Mouse (Mus musculus): Measurements from ENCODE around the gene Rnf115. TPM values are rescaled to one million over a fixed set of nuclear protein-coding genes. Genes with fewer than 3 reads are reported as not detected.
A peak's percentile ranks its signal among the peaks of the same experiment; 100 is the strongest.
"Not testable (repeated sequence)": the region's sequence is repeated elsewhere in the genome, so short reads cannot be mapped to it uniquely, and the experiment has no call there.

The Rnf115 gene
- total and polyA plus RNA-seq, 3 experiments, result 11.4 to 25.4 (median 22.6) TPM

DNA sequence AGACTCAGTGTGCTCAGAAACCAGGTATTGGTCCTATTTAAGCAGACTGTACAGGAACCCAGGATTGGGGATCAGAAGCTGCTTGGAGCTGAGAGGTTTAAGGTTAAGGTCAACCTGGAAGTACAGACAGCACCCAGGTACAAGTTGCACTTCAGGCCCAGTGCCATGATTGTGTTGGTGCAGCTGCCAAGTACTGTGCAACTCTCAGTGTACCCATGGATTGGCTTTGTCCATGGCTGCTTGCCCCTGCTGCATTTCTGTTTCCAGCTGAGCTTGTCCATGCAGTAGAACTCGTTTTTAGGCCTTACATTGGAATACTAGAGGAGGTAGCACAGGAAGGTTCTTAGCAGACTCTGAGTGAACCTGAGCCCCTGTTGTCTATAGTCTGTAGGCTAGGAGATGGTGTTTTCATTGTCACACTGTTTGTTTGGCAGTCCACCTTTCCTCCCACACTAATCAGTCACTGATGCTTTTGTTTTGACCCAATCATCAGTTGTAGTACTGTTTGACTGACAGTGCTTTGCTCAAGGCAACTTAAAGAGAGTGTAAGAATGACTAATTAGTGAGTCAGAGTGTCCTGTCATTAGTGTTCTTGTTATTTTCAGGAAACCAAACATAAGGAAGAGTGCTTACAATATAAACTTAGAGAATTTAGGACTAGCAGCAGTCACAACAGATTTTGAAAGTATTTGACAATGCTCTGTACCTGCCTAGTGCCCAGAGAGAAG lies 9.7 kb downstream of the Rnf115 start:
- Histone ChIP-seq H3K27ac (no peak overlapping the region), H3K79me2 (replicated peaks; ENCODE audit: control insufficient read depth, insufficient read depth, low read length) (peaks cover 8% of the 10 kb centered on the region), H3K36me3 (ENCODE audit: control insufficient read depth, insufficient read depth, low read length) (peaks cover 12% of the 10 kb centered on the region), H3K9ac (ENCODE audit: low read depth, low read length) (no peak overlapping the region), H3K4me1 (ENCODE audit: control insufficient read depth, insufficient read depth, low read length) (peaks cover 17% of the 10 kb centered on the region), H3K27me3 (ENCODE audit: control insufficient read depth, insufficient read depth, low read length) (no peaks in the 10 kb centered on the region), H3K4me3 (no peak overlapping the region)
- no peak for TF ChIP-seq POLR2A (IDR thresholded peaks at IDR 0.05; ENCODE audit: insufficient read depth, low read depth, low read length)
- 14% methylated on average over 1 of the region's 1 CpGs for WGBS
- intact Hi-C loops (cut with DNase I), result loop anchor here (5.0 kb wide), 1 partner anchor 45 kb away; no protein-coding TSS in a partner anchor
- DNase-seq, result peak in 1 of 2 experiments; percentile 22

DNA sequence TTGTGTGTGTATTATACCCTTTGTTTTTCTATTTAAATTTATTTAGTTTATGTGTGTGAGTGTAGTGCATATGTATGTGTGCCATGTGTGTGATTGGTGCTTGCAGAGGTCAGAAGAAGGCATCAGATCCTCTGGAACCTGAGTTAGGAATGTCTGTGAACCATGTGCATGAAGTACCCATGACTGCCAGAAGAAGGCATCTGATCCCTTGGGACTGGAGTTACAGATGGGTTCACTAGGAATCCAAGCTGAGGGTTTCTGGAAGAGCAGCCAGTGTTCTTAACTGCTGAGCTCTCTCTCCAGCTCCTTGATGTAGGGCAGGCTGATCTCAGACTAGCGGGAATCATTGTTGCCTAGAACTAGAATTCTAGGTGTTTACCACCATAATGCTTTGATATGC lies 10.5 kb downstream of the Rnf115 start:
- H3K27ac ChIP-seq, result no peak overlapping the region
- peaks cover 6% of the 10 kb centered on the region; the same call in 1 of the 2 replicates for H3K79me2 ChIP-seq (replicated peaks; ENCODE audit: control insufficient read depth, insufficient read depth, low read length)
- intact Hi-C loops (cut with DNase I), result loop anchor here (5.0 kb wide), 1 partner anchor 44 kb away; no protein-coding TSS in a partner anchor
- no peak for DNase-seq
- peaks cover 14% of the 10 kb centered on the region for H3K36me3 ChIP-seq (ENCODE audit: control insufficient read depth, insufficient read depth, low read length)
- 87% methylated on average over 1 of the region's 1 CpGs for WGBS
- H3K27me3 ChIP-seq (ENCODE audit: control insufficient read depth, insufficient read depth, low read length), result no peaks in the 10 kb centered on the region
- TF ChIP-seq CTCF (IDR thresholded peaks at IDR 0.05) (peak; percentile 48), POLR2A (IDR thresholded peaks at IDR 0.05; ENCODE audit: insufficient read depth, low read depth, low read length) (no peak)
- H3K4me3 ChIP-seq, result no peak overlapping the region
- no peak overlapping the region for H3K9ac ChIP-seq (ENCODE audit: low read depth, low read length)
- peaks cover 17% of the 10 kb centered on the region for H3K4me1 ChIP-seq (ENCODE audit: control insufficient read depth, insufficient read depth, low read length)

DNA sequence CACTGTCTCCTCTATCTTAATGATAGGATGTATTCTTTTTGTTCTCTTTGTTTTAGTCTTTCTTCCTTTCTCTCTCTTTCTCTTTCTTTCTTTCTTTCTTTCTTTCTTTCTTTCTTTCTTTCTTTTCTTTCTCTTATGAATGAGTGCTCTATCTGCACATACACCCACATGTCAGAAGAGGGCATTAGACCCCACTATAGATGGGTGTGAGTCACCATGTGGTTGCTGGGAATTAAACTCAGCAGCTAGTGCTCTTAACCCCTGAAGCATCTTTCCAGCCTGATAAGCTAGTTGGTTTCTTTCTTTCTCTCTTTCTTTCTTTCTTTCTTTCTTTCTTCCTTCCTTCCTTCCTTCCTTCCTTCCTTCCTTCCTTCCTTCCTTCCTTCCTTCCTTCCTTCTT lies 12.8 kb downstream of the Rnf115 start:
- H3K27ac ChIP-seq; intact Hi-C loops (cut with DNase I): not testable (repeated sequence)
- TF ChIP-seq CTCF (IDR thresholded peaks at IDR 0.05), result 0 out of 2 replicates have a peak, but pooled peaks have one; percentile 7

DNA sequence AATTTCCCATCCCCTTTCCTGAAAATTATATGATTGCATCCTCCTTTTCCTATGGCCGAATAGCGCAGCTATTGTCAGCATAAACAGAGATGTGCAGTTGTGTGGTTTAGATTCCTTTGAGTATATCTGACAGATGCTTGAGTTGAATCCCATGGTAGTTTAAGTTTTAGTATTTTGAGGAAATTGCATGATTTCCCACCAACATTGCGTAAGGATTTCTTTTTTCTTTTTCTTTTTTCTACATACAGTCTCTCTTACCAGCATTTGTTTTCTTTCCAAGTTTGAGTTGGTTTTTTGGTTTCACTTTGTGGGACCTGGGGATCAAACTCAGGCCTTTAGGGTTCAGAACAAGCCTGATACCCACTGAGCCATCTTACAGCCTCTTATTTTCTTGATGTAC lies 16.9 kb downstream of the Rnf115 start:
- intact Hi-C loops (cut with DNase I), result no loop called here
- 79% methylated on average over 3 of the region's 3 CpGs for WGBS
- H3K27me3 ChIP-seq (ENCODE audit: control insufficient read depth, insufficient read depth, low read length), result no peaks in the 10 kb centered on the region

More for the DNA sequence above, 12.8 kb downstream of the Rnf115 start:
- H3K4me1 ChIP-seq (ENCODE audit: control insufficient read depth, insufficient read depth, low read length), result peaks cover 16% of the 10 kb centered on the region
- DNase-seq; H3K79me2 ChIP-seq (replicated peaks; ENCODE audit: control insufficient read depth, insufficient read depth, low read length); H3K4me3 ChIP-seq; H3K9ac ChIP-seq (ENCODE audit: low read depth, low read length); H3K27me3 ChIP-seq (ENCODE audit: control insufficient read depth, insufficient read depth, low read length); H3K36me3 ChIP-seq (ENCODE audit: control insufficient read depth, insufficient read depth, low read length): not testable (repeated sequence)

DNA sequence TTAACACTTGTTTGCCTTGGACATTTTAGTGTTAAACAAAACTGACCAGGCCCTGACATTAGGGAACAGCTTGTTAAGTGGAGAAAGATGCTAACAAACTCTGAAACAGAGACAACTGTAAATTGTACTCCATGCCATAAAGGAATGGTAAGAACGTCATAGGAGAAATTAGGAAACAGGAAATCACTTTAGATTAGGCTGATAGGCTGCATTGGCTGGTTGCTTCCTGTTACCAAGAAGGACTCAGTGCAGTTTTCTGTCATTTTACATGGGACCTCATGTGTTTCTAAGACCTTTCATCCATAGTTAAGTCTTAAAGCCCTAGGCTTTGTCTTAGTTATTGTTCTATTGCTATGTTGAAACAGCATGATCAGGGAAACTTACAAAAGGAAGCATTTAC lies 19.4 kb downstream of the Rnf115 start:
- no peak overlapping the region for H3K27ac ChIP-seq
- no peak overlapping the region for H3K4me3 ChIP-seq
- peaks cover 5% of the 10 kb centered on the region for H3K36me3 ChIP-seq (ENCODE audit: control insufficient read depth, insufficient read depth, low read length)
- H3K27me3 ChIP-seq (ENCODE audit: control insufficient read depth, insufficient read depth, low read length), result no peaks in the 10 kb centered on the region
- H3K79me2 ChIP-seq (replicated peaks; ENCODE audit: control insufficient read depth, insufficient read depth, low read length), result peaks cover 2% of the 10 kb centered on the region; the same call in 1 of the 2 replicates
- peaks cover 6% of the 10 kb centered on the region for H3K4me1 ChIP-seq (ENCODE audit: control insufficient read depth, insufficient read depth, low read length)
- TF ChIP-seq CTCF (IDR thresholded peaks at IDR 0.05) (no peak), POLR2A (IDR thresholded peaks at IDR 0.05; ENCODE audit: insufficient read depth, low read depth, low read length) (no peak), EP300 (IDR thresholded peaks at IDR 0.05; ENCODE audit: insufficient read depth, low read depth, low read length) (no peak)
- 31% methylated on average over 1 of the region's 1 CpGs for WGBS
- intact Hi-C loops (cut with DNase I), result no loop called here
- no peak for DNase-seq
- no peak overlapping the region for H3K9ac ChIP-seq (ENCODE audit: low read depth, low read length)

More for the DNA sequence above, 16.9 kb downstream of the Rnf115 start:
- H3K36me3 ChIP-seq (ENCODE audit: control insufficient read depth, insufficient read depth, low read length), result peaks cover 5% of the 10 kb centered on the region
- no peak overlapping the region for H3K27ac ChIP-seq
- TF ChIP-seq CTCF (IDR thresholded peaks at IDR 0.05), result no peak
- no peak for TF ChIP-seq EP300 (IDR thresholded peaks at IDR 0.05; ENCODE audit: insufficient read depth, low read depth, low read length)
- TF ChIP-seq POLR2A (IDR thresholded peaks at IDR 0.05; ENCODE audit: insufficient read depth, low read depth, low read length), result no peak
- H3K79me2 ChIP-seq (replicated peaks; ENCODE audit: control insufficient read depth, insufficient read depth, low read length), result peaks cover 2% of the 10 kb centered on the region; the same call in 1 of the 2 replicates
- H3K4me1 ChIP-seq (ENCODE audit: control insufficient read depth, insufficient read depth, low read length), result peaks cover 8% of the 10 kb centered on the region
- H3K9ac ChIP-seq (ENCODE audit: low read depth, low read length), result no peak overlapping the region
- H3K4me3 ChIP-seq, result no peak overlapping the region
- DNase-seq, result no peak

DNA sequence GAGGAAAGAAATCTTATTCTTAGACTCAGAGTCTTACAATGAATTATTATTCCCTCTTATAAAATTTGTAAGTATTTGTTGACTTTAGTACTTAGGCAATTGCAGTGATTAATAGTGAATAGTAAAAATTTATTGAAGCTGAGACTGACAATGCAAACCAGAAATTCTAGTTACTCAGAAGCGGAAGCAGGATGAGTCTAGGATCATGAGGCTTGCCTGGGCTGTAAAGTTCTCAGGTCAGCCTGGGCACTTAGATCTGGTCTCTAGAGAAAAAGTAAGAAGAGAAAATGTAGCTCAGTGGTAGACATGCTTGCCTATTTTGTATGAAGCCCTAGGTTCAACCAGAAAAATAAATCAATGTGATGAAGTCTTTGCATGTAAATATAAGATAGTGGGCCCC lies 28.5 kb downstream of the Rnf115 start:
- H3K36me3 ChIP-seq (ENCODE audit: control insufficient read depth, insufficient read depth, low read length), result peaks cover 5% of the 10 kb centered on the region
- intact Hi-C loops (cut with DNase I), result no loop called here
- no peak overlapping the region for H3K4me3 ChIP-seq
- H3K9ac ChIP-seq (ENCODE audit: low read depth, low read length), result no peak overlapping the region
- H3K4me1 ChIP-seq (ENCODE audit: control insufficient read depth, insufficient read depth, low read length), result peaks cover 1% of the 10 kb centered on the region
- H3K27ac ChIP-seq, result no peak overlapping the region
- no peaks in the 10 kb centered on the region for H3K27me3 ChIP-seq (ENCODE audit: control insufficient read depth, insufficient read depth, low read length)
- TF ChIP-seq EP300 (IDR thresholded peaks at IDR 0.05; ENCODE audit: insufficient read depth, low read depth, low read length) (no peak), CTCF (IDR thresholded peaks at IDR 0.05) (no peak), POLR2A (IDR thresholded peaks at IDR 0.05; ENCODE audit: insufficient read depth, low read depth, low read length) (no peak)
- 97% methylated on average over 1 of the region's 1 CpGs for WGBS
- H3K79me2 ChIP-seq (replicated peaks; ENCODE audit: control insufficient read depth, insufficient read depth, low read length), result no peaks in the 10 kb centered on the region; the same call in 1 of the 2 replicates
- DNase-seq, result no peak

Data from heart, adult 2 months (tissue).